Mouse (Mus musculus) kidney, adult 2 months (tissue): ENCODE results near the gene Ddah2. TPM values are rescaled to one million over a fixed set of nuclear protein-coding genes. Genes with fewer than 3 reads are reported as not detected.

Experiments
- DNase-seq: peaks from one replicate; pipeline ENCODE4 v3.0.0; 2021
- H3K27ac ChIP-seq: fragments of 200-500 bp; 2 replicates; pipeline ENCODE4 v1.5.1; 2012; ENCODE audit warnings: low read depth, low read length, control low read depth, inconsistent platforms; ENCODE audit not compliant: insufficient read depth
- H3K27me3 ChIP-seq: fragments of 200-500 bp; replicated peaks from 2 replicates; pipeline ENCODE4 v1.6.1; 2012; ENCODE audit warnings: mild to moderate bottlenecking, moderate library complexity, low read length, inconsistent platforms; ENCODE audit not compliant: control insufficient read depth, insufficient read depth
- H3K36me3 ChIP-seq: fragments of 200-500 bp; 2 replicates; pipeline ENCODE4 v1.6.1; 2012; ENCODE audit warnings: mild to moderate bottlenecking, moderate library complexity, low read length, inconsistent platforms; ENCODE audit not compliant: control insufficient read depth, insufficient read depth
- H3K4me1 ChIP-seq: fragments of 200-500 bp; 2 replicates; pipeline ENCODE4 v1.6.1; 2011; ENCODE audit warnings: low read length; ENCODE audit not compliant: control insufficient read depth, insufficient read depth
- H3K4me3 ChIP-seq: fragments of 200-500 bp; 2 replicates; pipeline ENCODE4 v1.5.1; 2011; ENCODE audit warnings: mild to moderate bottlenecking, low read depth, low read length, control low read depth; ENCODE audit not compliant: insufficient read depth
- CTCF ChIP-seq: fragments of 200-500 bp; conservative IDR thresholded peaks from 2 replicates; pipeline ENCODE4 v1.5.1; 2011; ENCODE audit warnings: low read depth, mild to moderate bottlenecking, control low read depth, low read length, moderate library complexity, mixed read lengths; ENCODE audit not compliant: insufficient read depth, insufficient read length
- POLR2A ChIP-seq: fragments of 200-500 bp; IDR thresholded peaks from one replicate; pipeline ENCODE4 v1.6.1; 2011; ENCODE audit warnings: low read depth, low read length, control low read depth
- WGBS: fragments of 180-500 bp; shearing (Covaris S2); methylation state at CpG from one replicate; pipeline ENCODE4 v1.1.7; 2018; 5-methylcytosine and 5-hydroxymethylcytosine counted together
- polyA plus RNA-seq: library from polyadenylated mRNA; depleted of rRNA; stranded (reverse); fragments of >200 nt; gene quantifications from 2 replicates; pipeline ENCODE4 v1.2.3, GENCODE M21; 2012; rRNA removed

Ddah2 gene
- polyA plus RNA-seq, 1 experiment, result 37.7 TPM

DNA sequence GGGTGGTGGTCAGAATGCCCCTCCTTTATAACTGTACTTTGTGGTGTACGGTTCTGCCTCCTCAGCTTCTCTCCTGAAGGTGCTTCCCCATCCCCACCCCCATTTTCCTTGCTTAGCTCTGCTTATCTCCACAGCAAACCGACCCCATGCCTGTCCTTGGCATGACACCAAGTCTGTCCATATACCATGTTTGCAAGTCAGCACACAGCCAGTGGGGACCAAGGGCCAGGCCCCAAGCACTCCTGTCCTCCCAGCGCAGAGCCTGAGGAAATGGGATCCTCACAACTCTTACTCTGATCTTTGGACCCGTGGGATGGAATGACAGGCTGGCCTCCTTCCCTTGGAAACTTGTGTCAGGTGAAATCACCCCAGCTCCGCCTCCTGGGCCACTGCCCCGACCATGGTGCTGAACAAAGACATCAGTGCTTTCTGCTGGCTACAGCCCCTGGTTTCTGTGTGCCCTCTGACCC lies 44.4 kb downstream of the Ddah2 start:
- no peak for TF ChIP-seq POLR2A
- no peak for TF ChIP-seq CTCF
- Histone ChIP-seq H3K4me1 (peaks cover 4% of the 10 kb centered on the region; the same call in 1 of the 2 replicates), H3K27ac (peak overlapping the region; percentile 26), H3K27me3 (no peaks in the 10 kb centered on the region), H3K4me3 (no peak overlapping the region), H3K36me3 (no peaks in the 10 kb centered on the region)
- 32% methylated on average over 6 of the region's 6 CpGs for WGBS
- DNase-seq, result peak; percentile 90

DNA sequence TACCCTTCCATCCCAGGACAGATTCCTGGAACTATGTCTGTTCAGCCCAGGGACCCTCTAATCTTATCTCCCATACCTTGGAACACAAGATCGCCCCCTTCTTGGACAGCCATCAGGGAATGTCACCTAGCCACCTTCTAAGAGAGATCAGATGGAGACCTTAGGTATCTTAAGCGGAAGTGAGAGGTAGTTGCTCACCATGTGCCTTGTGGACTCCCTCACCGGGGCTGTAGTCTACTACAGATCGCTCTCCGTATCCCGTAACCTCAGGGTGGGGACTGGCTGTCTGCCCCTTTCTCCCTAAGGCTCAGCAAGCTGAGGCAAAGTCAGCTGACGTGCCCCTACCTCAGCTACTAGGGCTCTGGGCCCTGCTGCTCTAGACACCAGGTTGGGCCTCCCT lies 45.2 kb downstream of the Ddah2 start:
- DNase-seq, result no peak
- H3K27ac ChIP-seq, result no peak overlapping the region
- H3K27me3 ChIP-seq, result no peaks in the 10 kb centered on the region
- no peak overlapping the region for H3K4me3 ChIP-seq
- no peak for TF ChIP-seq POLR2A
- TF ChIP-seq CTCF, result no peak
- WGBS, result 94% methylated on average over 7 of the region's 7 CpGs
- H3K4me1 ChIP-seq, result peaks cover 4% of the 10 kb centered on the region; the same call in 1 of the 2 replicates
- no peaks in the 10 kb centered on the region for H3K36me3 ChIP-seq

DNA sequence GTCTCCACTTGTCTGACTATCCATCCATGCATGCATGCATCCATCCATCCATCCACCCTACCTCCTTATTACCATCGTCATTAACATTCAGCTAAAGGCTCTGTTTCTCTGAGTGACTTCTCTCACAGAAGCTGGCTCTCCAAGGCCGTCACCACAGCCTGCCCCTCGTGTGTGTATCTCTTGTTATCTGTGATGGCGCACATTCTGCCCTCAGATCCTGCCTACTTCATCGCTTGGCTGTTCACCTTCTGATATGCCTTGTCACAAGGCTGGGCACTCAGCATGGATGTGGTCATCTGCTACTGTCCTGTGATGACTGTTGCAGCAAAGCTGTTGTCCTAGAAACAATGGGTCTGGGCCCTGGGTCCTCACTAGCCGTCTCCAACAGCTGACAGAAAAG lies 45.9 kb downstream of the Ddah2 start:
- H3K27ac ChIP-seq, result no peak overlapping the region
- no peaks in the 10 kb centered on the region for H3K27me3 ChIP-seq
- DNase-seq, result no peak
- 78% methylated on average over 6 of the region's 6 CpGs for WGBS
- TF ChIP-seq POLR2A (no peak), CTCF (no peak)
- H3K4me1 ChIP-seq, result peaks cover 4% of the 10 kb centered on the region; the same call in 1 of the 2 replicates
- no peak overlapping the region for H3K4me3 ChIP-seq
- H3K36me3 ChIP-seq, result no peaks in the 10 kb centered on the region

- WGBS, result 24% methylated on average over 13 of the region's 13 CpGs
Observed at GRCm38 (mm10) chr17:35105740-35106389, 47.0 kb downstream of the Ddah2 start.

DNA sequence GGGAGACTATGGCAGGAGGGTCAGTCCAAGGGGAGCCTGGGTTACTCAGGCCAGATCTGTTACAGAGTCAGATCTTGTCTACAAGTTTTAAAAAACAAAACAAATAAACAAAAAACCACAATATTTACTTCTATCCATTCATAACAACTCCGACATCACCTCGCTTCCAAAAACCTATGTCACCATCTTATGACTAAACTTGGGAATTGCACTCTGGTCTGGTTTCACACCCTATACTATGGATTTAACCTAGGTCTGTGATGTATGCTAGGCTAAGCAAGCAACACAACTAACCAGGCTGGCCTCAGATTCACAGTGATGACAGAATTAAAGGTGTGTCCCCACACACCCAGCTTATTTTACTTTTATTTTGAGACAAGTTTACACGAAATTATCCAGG lies 47.7 kb downstream of the Ddah2 start:
- DNase-seq, result no peak
- TF ChIP-seq CTCF (no peak), POLR2A (no peak)
- WGBS, result 63% methylated on average over 3 of the region's 3 CpGs
- peaks cover 4% of the 10 kb centered on the region; the same call in 1 of the 2 replicates for H3K4me1 ChIP-seq
- no peak overlapping the region for H3K4me3 ChIP-seq
- H3K27ac ChIP-seq, result no peak overlapping the region
- no peaks in the 10 kb centered on the region for H3K36me3 ChIP-seq
- H3K27me3 ChIP-seq, result no peaks in the 10 kb centered on the region

More at GRCm38 (mm10) chr17:35105740-35106389, 47.0 kb downstream of the Ddah2 start:
- no peak overlapping the region for H3K27ac ChIP-seq
- no peak for TF ChIP-seq POLR2A
- TF ChIP-seq CTCF, result peak; percentile 64
- no peaks in the 10 kb centered on the region for H3K27me3 ChIP-seq
- H3K4me3 ChIP-seq, result no peak overlapping the region
- H3K4me1 ChIP-seq, result peaks cover 4% of the 10 kb centered on the region; the same call in 1 of the 2 replicates
- DNase-seq, result peak; percentile 54
- H3K36me3 ChIP-seq, result no peaks in the 10 kb centered on the region

GRCm38 (mm10) chr17:35108097-35108496 lies 49.3 kb downstream of the Ddah2 start, which contains the start of gene Ly6g5c:
Gene Ly6g5c, plus strand, starts transcription at chr17:35108279.
- no peaks in the 10 kb centered on the region for H3K27me3 ChIP-seq
- no peak within 1 kb of the TSS for H3K27ac ChIP-seq
- DNase-seq, result no peak
- no peaks in the 10 kb centered on the region for H3K36me3 ChIP-seq
- H3K4me3 ChIP-seq, result no peak within 1 kb of the TSS
- H3K4me1 ChIP-seq, result peaks cover 4% of the 10 kb centered on the region; the same call in 1 of the 2 replicates
- TF ChIP-seq CTCF, result no peak
- TF ChIP-seq POLR2A, result no peak
- WGBS, result 83% methylated on average over 6 of the region's 6 CpGs

Other genes starting within 250 kb of the Ddah2 start
- gene Stk19, start 222.1 kb upstream of the Ddah2 start, polyA plus RNA-seq, result 35.7 and 36.7 TPM in 2 replicates
- gene Dxo, start 222.0 kb upstream of the Ddah2 start, polyA plus RNA-seq, result 52.6 and 59.2 TPM in 2 replicates
- 58.2 and 69.5 TPM in 2 replicates for gene Skiv2l, start 208.8 kb upstream of the Ddah2 start, polyA plus RNA-seq
- gene Nelfe, start 208.6 kb upstream of the Ddah2 start, polyA plus RNA-seq, result 24.2 and 26.2 TPM in 2 replicates
- 191 and 199 TPM in 2 replicates for gene Cfb, start 196.5 kb upstream of the Ddah2 start, polyA plus RNA-seq
- gene Zbtb12, start 179.6 kb upstream of the Ddah2 start, polyA plus RNA-seq, result 9.4 and 10.8 TPM in 2 replicates
- 0.05 TPM in 1 of 2 replicates, not detected in the other for gene Gm20547, start 177.0 kb upstream of the Ddah2 start, polyA plus RNA-seq
- gene C2, start 160.8 kb upstream of the Ddah2 start, polyA plus RNA-seq, result 62.9 and 73.4 TPM in 2 replicates
- gene Ehmt2, start 160.6 kb upstream of the Ddah2 start, polyA plus RNA-seq, result 134 and 169 TPM in 2 replicates
- gene Slc44a4, start 144.6 kb upstream of the Ddah2 start, polyA plus RNA-seq, result 73.5 and 88.1 TPM in 2 replicates
- 448 and 498 TPM in 2 replicates for gene Neu1, start 127.8 kb upstream of the Ddah2 start, polyA plus RNA-seq
- gene Hspa1b, start 99.8 kb upstream of the Ddah2 start, polyA plus RNA-seq, result 38.8 and 56.5 TPM in 2 replicates
- not detected in 2 replicates for gene Gm20481, start 89.1 kb upstream of the Ddah2 start, polyA plus RNA-seq
- 23.4 and 31.5 TPM in 2 replicates for gene Hspa1a, start 86.9 kb upstream of the Ddah2 start, polyA plus RNA-seq
- 0.33 and 0.58 TPM in 2 replicates for gene Hspa1l, start 86.3 kb upstream of the Ddah2 start, polyA plus RNA-seq
- 70.2 and 88.2 TPM in 2 replicates for gene Lsm2, start 77.2 kb upstream of the Ddah2 start, polyA plus RNA-seq
- 52.5 and 64.5 TPM in 2 replicates for gene Vars, start 58.0 kb upstream of the Ddah2 start, polyA plus RNA-seq
- 0.80 and 0.89 TPM in 2 replicates for gene Vwa7, start 42.5 kb upstream of the Ddah2 start, polyA plus RNA-seq
- 0.69 and 0.77 TPM in 2 replicates for gene Sapcd1, start 31.0 kb upstream of the Ddah2 start, polyA plus RNA-seq
- gene Msh5, start 12.3 kb upstream of the Ddah2 start, polyA plus RNA-seq, result 1.6 and 2.4 TPM in 2 replicates
- 105 and 117 TPM in 2 replicates for gene Clic1, start 9.1 kb upstream of the Ddah2 start, polyA plus RNA-seq
- gene Ly6g6c, start 6.4 kb downstream of the Ddah2 start, polyA plus RNA-seq, result 0.13 and 0.16 TPM in 2 replicates
- 0.46 and 0.66 TPM in 2 replicates for gene Mpig6b, start 7.1 kb downstream of the Ddah2 start, polyA plus RNA-seq
- gene Ly6g6e, start 17.9 kb downstream of the Ddah2 start, polyA plus RNA-seq, result 2.1 and 2.5 TPM in 2 replicates
- gene Ly6g6d, start 19.0 kb downstream of the Ddah2 start, polyA plus RNA-seq, result 8.1 and 8.9 TPM in 2 replicates
- gene Ly6g6f, start 26.6 kb downstream of the Ddah2 start, polyA plus RNA-seq, result not detected in 2 replicates
- gene Abhd16a, start 30.2 kb downstream of the Ddah2 start, polyA plus RNA-seq, result 156 and 217 TPM in 2 replicates
- gene Ly6g5c, start 49.2 kb downstream of the Ddah2 start, polyA plus RNA-seq, result not detected in 2 replicates
- 0.81 and 1.0 TPM in 2 replicates for gene Ly6g5b, start 56.4 kb downstream of the Ddah2 start, polyA plus RNA-seq
- 15.1 and 15.5 TPM in 2 replicates for gene Gpank1, start 62.4 kb downstream of the Ddah2 start, polyA plus RNA-seq
- gene Csnk2b, start 63.0 kb downstream of the Ddah2 start, polyA plus RNA-seq, result 434 and 474 TPM in 2 replicates
- 10.7 and 12.9 TPM in 2 replicates for gene D17H6S53E, start 67.3 kb downstream of the Ddah2 start, polyA plus RNA-seq
- gene Apom, start 73.0 kb downstream of the Ddah2 start, polyA plus RNA-seq, result 138 and 157 TPM in 2 replicates
- gene Bag6, start 76.1 kb downstream of the Ddah2 start, polyA plus RNA-seq, result 145 and 160 TPM in 2 replicates
- gene Prrc2a, start 105.9 kb downstream of the Ddah2 start, polyA plus RNA-seq, result 237 and 272 TPM in 2 replicates
- gene Aif1, start 117.0 kb downstream of the Ddah2 start, polyA plus RNA-seq, result 0.65 and 2.6 TPM in 2 replicates
- gene Lst1, start 129.4 kb downstream of the Ddah2 start, polyA plus RNA-seq, result 9.4 and 17.7 TPM in 2 replicates
- gene Ltb, start 135.4 kb downstream of the Ddah2 start, polyA plus RNA-seq, result 2.5 and 20.9 TPM in 2 replicates
- 0.64 and 0.94 TPM in 2 replicates for gene Tnf, start 143.0 kb downstream of the Ddah2 start, polyA plus RNA-seq
- gene Lta, start 146.3 kb downstream of the Ddah2 start, polyA plus RNA-seq, result 0.08 and 1.1 TPM in 2 replicates
- not detected in 2 replicates for gene Gm16181, start 161.8 kb downstream of the Ddah2 start, polyA plus RNA-seq
- gene Atp6v1g2, start 174.6 kb downstream of the Ddah2 start, polyA plus RNA-seq, result 6.6 and 6.7 TPM in 2 replicates
- gene Nfkbil1, start 176.8 kb downstream of the Ddah2 start, polyA plus RNA-seq, result 11.5 and 11.7 TPM in 2 replicates
- gene Ddx39b, start 182.7 kb downstream of the Ddah2 start, polyA plus RNA-seq, result 203 and 206 TPM in 2 replicates
- 340 and 351 TPM in 2 replicates for gene H2-D1, start 203.7 kb downstream of the Ddah2 start, polyA plus RNA-seq